Mouse (Mus musculus) CD8-positive naive resting alpha-beta T cell, adult 2 months (primary cell): ENCODE results near the gene Thtpa.

Source experiments
- DNase-seq, 2 experiments: peaks; one replicate each; pipeline ENCODE4 v3.0.0; 2022; ENCODE audit warnings: low read depth in 2 of 2, low spot score in 2 of 2

Gene Thtpa

GRCm38 (mm10) chr14:55094704-55095231, at the start of gene Thtpa:
Thtpa (plus strand) TSS chr14:55094784.
- peak in 1 of 2 experiments; percentile 48 for DNase-seq

- DNase-seq, result no peak
These were observed 46.5 kb upstream of the Thtpa start for GRCm38 (mm10) chr14:55047971-55048531.

GRCm38 (mm10) chr14:55052496-55052895, 42.1 kb upstream of the Thtpa start:
- no peak for DNase-seq

- DNase-seq, result no peak
These were observed 41.5 kb upstream of the Thtpa start for GRCm38 (mm10) chr14:55053050-55053449.

- DNase-seq, result no peak
These were observed 40.8 kb upstream of the Thtpa start for GRCm38 (mm10) chr14:55053708-55054190.

- DNase-seq, result no peak
These were observed 40.3 kb upstream of the Thtpa start for GRCm38 (mm10) chr14:55054191-55054749.

- DNase-seq, result no peak
These were observed 39.3 kb upstream of the Thtpa start for GRCm38 (mm10) chr14:55055167-55055834.

GRCm38 (mm10) chr14:55059009-55059408, 35.6 kb upstream of the Thtpa start:
- DNase-seq, result no peak

- no peak for DNase-seq
These were observed 34.7 kb upstream of the Thtpa start for GRCm38 (mm10) chr14:55059931-55060330.

- no peak for DNase-seq
These were observed 32.7 kb upstream of the Thtpa start for GRCm38 (mm10) chr14:55061845-55062244.

- DNase-seq, result peak in 1 of 2 experiments; percentile 6
These were observed 32.0 kb upstream of the Thtpa start for GRCm38 (mm10) chr14:55062626-55063025.

GRCm38 (mm10) chr14:55063117-55063516, 31.5 kb upstream of the Thtpa start:
- DNase-seq, result no peak

- DNase-seq, result no peak
These were observed 30.8 kb upstream of the Thtpa start for GRCm38 (mm10) chr14:55063581-55064381.

GRCm38 (mm10) chr14:55064481-55065370, 29.9 kb upstream of the Thtpa start:
- DNase-seq, result no peak

- no peak for DNase-seq
These were observed 29.2 kb upstream of the Thtpa start for GRCm38 (mm10) chr14:55065391-55065790.

GRCm38 (mm10) chr14:55066042-55066441, 28.5 kb upstream of the Thtpa start:
- DNase-seq, result no peak

- DNase-seq, result no peak
These were observed 22.8 kb upstream of the Thtpa start for GRCm38 (mm10) chr14:55071756-55072155.

GRCm38 (mm10) chr14:55074416-55074815, 20.2 kb upstream of the Thtpa start:
- no peak for DNase-seq

GRCm38 (mm10) chr14:55076224-55076623, 18.4 kb upstream of the Thtpa start:
- DNase-seq, result no peak

GRCm38 (mm10) chr14:55076956-55077355, 17.6 kb upstream of the Thtpa start:
- no peak for DNase-seq
